Mouse (Mus musculus) layer of hippocampus, adult 9-10 months (tissue): ENCODE data around the gene Elp4.
A peak's percentile ranks its signal among the peaks of the same experiment; 100 is the strongest.

ENCODE experiments used
- DNase-seq: peaks from one replicate; pipeline ENCODE4 v3.0.0; 2022; ENCODE audit warnings: low spot score

The Elp4 gene

GRCm38 (mm10) chr2:105682011-105682501, 222.3 kb downstream of the Elp4 start:
- no peak for DNase-seq

GRCm38 (mm10) chr2:105680999-105681710, 223.2 kb downstream of the Elp4 start:
- no peak for DNase-seq

- DNase-seq: no peak
Observed at GRCm38 (mm10) chr2:105680146-105680998, 224.0 kb downstream of the Elp4 start.

- no peak for DNase-seq
Observed at GRCm38 (mm10) chr2:105679331-105679730, 225.0 kb downstream of the Elp4 start.

GRCm38 (mm10) chr2:105678880-105679321, 225.5 kb downstream of the Elp4 start:
- no peak for DNase-seq

DNA sequence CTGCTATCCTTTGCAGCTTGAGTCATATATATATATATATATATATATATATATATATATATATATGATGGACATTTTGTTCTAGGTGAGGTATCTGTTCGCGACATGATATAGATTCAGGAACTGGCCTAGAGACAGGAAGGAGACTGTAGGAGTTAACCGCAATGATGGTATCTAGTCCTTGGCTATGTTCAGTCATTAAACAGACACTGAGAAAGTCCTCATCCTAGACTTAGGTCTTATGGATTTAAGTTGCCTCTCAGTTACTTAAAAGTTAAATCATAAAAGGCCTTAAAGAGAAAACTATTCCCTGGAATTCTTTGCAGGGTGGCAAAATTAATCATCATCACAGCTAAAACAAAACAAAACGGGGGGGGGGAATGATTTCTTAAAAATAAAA, 226.1 kb downstream of the Elp4 start:
- DNase-seq: no peak

DNA sequence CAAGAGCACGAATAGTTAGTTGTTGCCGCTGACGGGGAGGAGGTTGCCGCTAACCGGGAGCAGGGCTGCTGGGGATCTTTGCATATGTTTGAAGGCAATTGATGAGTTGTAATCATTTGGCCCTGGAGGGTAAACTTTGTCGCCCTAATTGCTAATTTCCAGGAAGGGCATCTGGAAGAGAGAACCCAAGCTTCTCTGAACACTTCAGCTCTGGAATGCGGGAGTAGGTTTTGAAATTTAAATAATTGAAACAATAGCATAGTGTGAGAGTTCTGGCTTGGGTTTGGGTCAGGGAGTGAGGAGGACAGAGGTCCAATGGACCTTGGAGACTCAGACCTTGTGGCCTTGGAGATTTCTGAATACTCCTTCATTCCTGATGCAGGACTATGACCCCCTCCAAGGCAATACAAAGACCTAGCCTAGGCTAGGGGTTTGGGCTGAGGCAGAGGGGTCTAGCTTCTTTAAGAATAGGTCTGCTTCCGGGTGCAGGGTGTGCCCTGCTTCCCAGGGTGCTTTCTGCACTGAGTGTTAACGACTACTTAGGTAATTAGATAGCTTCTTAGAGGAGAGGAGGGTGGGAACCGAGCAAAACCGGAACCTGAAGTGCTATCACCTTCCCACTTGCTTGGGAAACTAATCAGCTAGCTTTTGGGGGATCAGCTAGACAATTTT, 226.8 kb downstream of the Elp4 start:
- no peak for DNase-seq

GRCm38 (mm10) chr2:105676909-105677433, 227.4 kb downstream of the Elp4 start:
- no peak for DNase-seq

DNA sequence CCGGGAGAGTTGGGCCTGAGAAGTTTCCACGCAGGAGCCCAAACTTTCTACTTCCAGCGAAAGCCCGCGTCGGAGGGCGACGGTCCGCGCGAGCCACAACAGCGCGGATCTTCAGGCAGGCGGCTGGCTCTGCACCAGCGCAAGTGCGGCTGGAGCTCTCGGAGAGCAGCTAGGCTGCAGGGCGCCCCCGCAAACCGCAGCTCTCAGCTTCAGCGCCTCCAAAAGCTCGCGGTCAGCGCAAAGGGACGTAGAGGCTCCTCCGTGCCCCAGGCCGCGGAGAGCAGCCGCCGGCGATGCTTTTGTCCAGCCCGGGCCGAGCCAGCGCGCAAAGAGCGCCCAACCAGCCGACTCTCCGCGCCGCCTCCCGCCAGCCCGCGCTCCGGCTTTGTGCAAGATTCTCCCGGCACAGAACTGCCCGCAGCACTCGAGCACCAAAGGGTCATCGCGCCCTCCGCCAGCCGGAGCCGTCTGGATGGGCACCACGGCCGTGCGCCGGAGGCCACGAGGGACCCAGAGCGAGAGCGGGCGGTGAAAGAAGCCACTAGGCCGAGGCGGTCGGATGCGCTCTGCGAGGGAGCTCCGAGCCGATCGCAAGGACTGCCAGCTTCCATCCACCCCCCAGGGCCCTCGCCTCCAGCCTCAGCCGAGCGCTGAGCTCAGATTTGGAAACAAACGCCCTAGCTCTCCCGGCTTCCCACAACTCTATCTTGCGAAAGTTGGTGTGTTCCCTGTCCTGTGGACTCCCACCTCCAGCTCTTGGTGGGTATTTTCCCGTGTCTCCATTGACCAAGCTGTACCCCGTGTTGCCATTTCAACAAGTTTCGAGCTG, 228.1 kb downstream of the Elp4 start:
- no peak for DNase-seq

DNA sequence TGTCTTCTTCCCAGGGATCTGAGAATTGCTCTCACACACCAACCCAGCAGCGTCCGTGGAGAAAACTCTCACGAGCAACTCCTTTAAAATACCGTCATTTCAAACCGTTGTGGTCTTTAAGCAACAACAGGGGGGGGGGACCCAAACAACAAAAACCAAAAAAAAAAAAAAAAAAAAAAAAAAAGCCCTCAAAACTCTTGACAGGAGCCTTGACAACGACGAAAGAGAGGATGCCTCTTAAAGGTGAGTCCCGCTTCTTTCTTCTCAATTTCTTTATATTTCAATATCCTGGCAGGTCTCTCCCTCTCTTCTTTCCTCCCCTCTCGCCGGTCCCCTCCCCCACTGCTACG, 228.7 kb downstream of the Elp4 start:
- DNase-seq: no peak

DNA sequence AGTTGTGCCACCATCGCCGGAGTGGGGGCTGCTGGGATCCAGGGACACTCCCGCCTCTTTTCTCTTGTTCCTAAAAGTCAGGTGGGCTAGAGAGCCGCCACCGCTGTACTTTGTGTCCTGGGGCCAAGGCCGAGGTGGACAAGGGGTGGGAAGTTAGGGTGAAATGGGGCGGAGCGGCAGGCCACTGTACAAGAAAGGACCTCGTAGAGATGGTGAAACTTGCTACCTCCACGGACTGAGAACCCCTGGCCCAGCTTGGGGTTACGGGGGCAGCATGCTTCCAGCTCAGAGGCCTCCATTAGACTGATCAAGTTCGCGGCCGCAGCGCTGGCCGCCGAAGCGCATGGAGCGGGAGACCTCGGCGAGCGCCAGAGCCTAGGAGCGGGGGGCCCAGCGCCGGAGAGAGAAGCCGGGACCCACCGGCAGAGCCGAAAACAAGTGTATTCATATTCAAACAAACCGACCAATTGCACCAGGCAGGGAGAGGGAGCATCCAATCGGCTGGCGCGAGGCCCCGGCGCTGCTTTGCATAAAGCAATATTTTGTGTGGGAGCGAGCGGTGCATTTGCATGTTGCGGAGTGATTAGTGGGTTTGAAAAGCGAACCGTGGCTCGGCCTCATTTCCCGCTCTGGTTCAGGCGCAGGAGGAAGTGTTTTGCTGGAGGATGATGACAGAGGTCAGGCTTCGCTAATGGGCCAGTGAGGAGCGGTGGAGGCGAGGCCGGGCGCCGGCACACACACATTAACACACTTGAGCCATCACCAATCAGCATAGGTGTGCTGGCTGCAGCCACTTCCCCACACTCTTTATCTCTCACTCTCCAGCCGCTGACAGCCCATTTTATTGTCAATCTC, 229.3 kb downstream of the Elp4 start:
- DNase-seq: peak; percentile 46

- no peak for DNase-seq
Observed at GRCm38 (mm10) chr2:105674061-105674874, 230.1 kb downstream of the Elp4 start.

- no peak for DNase-seq
Observed at GRCm38 (mm10) chr2:105673631-105674060, 230.7 kb downstream of the Elp4 start.

- DNase-seq: no peak
Observed at GRCm38 (mm10) chr2:105673054-105673453, 231.3 kb downstream of the Elp4 start.

DNA sequence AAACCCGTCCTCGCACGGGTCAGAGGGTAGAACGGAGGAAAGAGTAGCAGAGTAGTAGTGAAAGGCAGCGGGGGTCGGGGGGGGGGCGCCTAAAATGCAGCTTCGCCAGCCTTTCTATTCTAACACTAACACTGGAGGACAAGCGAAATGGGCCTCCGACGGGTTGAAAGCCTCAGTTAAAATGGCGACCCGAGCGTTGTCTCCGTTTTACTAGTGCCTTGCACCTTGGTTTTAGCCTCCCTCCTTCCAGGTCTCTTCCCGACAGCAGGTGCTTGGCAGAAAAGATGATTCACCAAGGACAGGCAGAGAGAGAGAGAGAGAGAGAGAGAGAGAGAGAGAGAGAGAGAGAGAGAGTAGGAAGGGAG, 231.8 kb downstream of the Elp4 start:
- DNase-seq: no peak

DNA sequence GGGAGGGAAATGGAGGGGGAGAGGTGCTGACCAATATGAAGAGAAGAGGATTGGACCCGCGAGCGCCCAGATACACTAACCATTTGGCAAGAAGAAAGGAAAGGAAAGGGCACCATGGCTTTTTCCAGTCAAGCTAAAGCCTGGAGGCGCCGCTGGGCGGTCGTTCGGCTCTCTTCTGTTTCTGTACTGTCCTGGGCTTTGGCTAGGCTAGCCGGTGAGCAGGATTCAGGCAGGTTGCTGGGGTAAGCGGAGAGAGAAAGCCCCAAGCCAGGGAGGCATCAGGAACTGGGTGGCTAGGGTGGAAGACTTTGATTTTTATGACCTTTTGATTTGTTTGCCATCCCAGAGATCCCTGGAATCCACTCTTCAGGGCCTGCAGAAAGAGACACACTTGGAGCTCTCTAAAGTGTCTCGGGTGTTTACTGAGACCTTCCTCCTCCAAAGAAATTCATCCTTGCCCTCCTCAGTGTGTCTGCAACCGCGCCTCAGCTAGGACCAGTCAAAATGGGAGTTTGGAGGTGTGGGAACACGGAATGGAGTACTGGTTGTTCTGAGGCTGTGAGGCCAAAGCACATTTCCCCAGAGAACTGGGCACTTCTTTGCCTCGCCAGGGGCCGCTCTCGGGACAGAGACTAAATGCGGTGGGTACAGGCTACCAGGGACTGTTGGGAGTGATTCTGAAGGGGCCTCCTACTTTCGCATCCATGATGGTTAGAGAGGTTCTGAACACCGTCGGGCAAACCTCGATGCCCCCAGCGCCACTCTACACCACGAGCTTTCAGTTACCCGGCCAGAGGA, 232.4 kb downstream of the Elp4 start:
- no peak for DNase-seq

- no peak for DNase-seq
Observed at GRCm38 (mm10) chr2:105671116-105671797, 233.1 kb downstream of the Elp4 start.

GRCm38 (mm10) chr2:105670731-105671095, 233.7 kb downstream of the Elp4 start:
- DNase-seq: no peak
